Mouse (Mus musculus) kidney, adult 2 months (tissue): ENCODE measurements at regions not wholly inside any gene's neighbourhood (a gene's known extent, or its start where the extent isn't known, plus 50 kb on each side); places are given as distances from the start of the nearest gene placed in this dataset.

ENCODE experiments used
- CTCF ChIP-seq: fragments of 200-500 bp; conservative IDR thresholded peaks from 2 replicates; pipeline ENCODE4 v1.5.1; 2011; ENCODE audit warnings: low read depth, mild to moderate bottlenecking, control low read depth, low read length, moderate library complexity, mixed read lengths; ENCODE audit not compliant: insufficient read depth, insufficient read length
- POLR2A ChIP-seq: fragments of 200-500 bp; IDR thresholded peaks from one replicate; pipeline ENCODE4 v1.6.1; 2011; ENCODE audit warnings: low read depth, low read length, control low read depth

DNA sequence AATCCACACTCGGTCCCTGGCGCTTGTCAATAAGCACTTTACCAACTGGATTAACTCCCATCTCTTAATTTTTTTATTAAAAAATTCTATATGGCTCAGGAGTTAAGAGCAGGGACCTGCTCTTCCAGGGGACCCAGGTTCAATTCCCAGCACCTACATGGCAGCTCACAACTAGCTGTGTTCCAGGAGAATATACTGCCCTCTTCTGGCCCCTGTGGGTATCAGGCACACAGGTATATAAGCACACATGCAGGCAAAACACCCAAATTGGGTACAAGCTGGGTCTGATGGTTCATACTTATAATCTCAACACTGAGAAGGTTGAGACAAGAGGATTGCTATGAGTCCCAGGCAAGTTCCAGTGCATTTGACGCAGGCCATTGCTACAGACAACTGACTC lies 92.8 kb upstream of the Foxk1 start:
- TF ChIP-seq CTCF = no peak
- TF ChIP-seq POLR2A = no peak
